Mouse (Mus musculus): ENCODE data around the gene Bcr. TPM values are rescaled to one million over a fixed set of nuclear protein-coding genes. Genes with fewer than 3 reads are reported as not detected.
A peak's percentile ranks its signal among the peaks of the same experiment; 100 is the strongest.

The Bcr gene
- total RNA-seq, 2 experiments from 2014 or later: 116 to 124 TPM

- no peak for DNase-seq (ENCODE audit: low spot score in 2 of 2)
- TF ChIP-seq CTCF (conservative IDR thresholded peaks at IDR 0.05): no peak
- Histone ChIP-seq H3K27ac (no peak overlapping the region), H3K4me3 (no peak overlapping the region)
Observed at GRCm38 (mm10) chr10:75187366-75188056, 127.1 kb downstream of the Bcr start.

- no peak overlapping the region for H3K4me3 ChIP-seq
- peak; percentile 56 for TF ChIP-seq CTCF (conservative IDR thresholded peaks at IDR 0.05)
- DNase-seq (ENCODE audit: low spot score in 2 of 2): no peak
- H3K27ac ChIP-seq: no peak overlapping the region
Observed at GRCm38 (mm10) chr10:75191647-75192046, 131.3 kb downstream of the Bcr start.

DNA sequence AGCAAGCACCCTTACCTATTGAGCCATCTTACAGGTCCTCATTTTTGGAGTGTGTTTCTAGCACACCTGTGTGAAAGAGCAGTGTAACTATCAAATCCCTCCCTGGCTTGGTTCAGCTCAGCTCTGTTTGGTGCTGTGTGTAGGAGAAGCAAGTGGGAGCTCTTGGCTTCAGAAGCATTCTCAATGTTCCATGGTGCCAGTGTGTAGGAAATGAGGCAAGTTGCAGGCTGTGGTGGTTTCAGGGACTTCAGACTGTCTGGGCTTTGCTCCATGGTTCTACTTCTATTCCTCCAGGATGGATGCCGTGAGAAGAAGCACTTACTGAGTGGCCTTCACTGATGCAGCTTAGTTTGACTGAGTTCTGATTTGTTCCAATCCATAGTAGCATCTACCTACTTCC lies 137.4 kb downstream of the Bcr start:
- DNase-seq (ENCODE audit: low spot score in 2 of 2): no peak
- no peak for TF ChIP-seq CTCF (conservative IDR thresholded peaks at IDR 0.05)
- Histone ChIP-seq H3K27ac (no peak overlapping the region), H3K4me3 (no peak overlapping the region)

DNA sequence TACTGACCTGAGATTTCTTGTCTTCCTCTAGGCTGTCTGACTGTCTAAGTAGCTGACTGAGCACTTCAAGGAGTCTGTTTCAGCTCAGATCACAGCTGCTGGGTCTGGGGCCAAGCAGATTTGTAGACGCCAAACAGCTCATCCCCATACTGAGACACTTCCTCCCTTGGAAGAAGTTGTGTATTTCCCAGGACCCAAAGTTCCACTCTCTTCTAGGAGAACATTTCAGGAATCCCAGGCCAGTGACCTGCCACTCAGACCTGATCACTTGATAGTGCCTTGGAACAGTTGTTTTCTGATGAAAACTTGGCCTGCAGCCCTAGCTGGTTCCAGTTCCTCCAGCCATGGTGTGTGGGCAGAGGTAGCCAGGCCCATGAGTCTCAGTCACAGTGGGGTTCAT lies 140.3 kb downstream of the Bcr start:
- TF ChIP-seq CTCF (conservative IDR thresholded peaks at IDR 0.05): no peak
- Histone ChIP-seq H3K4me3 (no peak overlapping the region), H3K27ac (no peak overlapping the region)
- DNase-seq (ENCODE audit: low spot score in 2 of 2): no peak

DNA sequence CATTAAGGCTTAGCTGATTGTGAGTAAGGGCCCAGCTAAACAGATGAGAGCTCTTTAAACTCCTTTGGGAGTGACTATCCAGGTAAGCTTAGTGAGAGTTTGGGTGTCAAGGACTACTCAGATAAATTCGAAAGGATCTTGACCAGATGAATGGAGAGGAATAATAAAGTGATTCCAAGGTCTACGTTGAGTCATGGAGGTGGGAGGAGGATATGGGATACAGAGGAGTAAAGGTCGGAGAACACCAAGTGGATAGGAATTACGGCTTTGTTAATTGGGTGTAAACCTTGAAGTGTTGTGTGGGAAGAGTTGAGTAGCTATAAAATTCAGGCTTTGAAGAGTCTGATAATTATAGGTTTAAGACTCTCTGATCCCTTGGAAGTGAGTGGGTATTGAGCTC lies 145.8 kb downstream of the Bcr start:
- no peak for TF ChIP-seq CTCF (conservative IDR thresholded peaks at IDR 0.05)
- Histone ChIP-seq H3K27ac (no peak overlapping the region), H3K4me3 (no peak overlapping the region)
- no peak for DNase-seq (ENCODE audit: low spot score in 2 of 2)

DNA sequence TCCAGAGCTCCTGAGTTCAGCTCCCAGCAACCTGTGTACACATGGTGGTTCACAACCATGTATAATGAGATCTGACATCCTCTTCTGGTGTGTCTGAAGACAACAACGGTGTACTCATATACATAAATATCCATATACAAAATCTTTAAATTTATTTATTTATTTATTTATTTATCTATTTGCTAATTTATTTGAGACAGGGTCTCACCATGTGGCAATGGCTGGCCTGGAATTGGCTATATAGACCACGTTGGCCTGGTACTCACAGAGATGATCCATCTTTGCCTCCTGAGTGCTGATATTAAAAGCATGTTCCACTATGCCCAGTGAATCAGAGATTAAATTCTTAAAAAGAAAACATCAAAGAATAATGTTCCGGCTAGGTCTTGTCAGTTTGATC lies 150.4 kb downstream of the Bcr start:
- Histone ChIP-seq H3K4me3 (no peak overlapping the region), H3K27ac (no peak overlapping the region)
- DNase-seq (ENCODE audit: low spot score in 2 of 2): no peak

DNA sequence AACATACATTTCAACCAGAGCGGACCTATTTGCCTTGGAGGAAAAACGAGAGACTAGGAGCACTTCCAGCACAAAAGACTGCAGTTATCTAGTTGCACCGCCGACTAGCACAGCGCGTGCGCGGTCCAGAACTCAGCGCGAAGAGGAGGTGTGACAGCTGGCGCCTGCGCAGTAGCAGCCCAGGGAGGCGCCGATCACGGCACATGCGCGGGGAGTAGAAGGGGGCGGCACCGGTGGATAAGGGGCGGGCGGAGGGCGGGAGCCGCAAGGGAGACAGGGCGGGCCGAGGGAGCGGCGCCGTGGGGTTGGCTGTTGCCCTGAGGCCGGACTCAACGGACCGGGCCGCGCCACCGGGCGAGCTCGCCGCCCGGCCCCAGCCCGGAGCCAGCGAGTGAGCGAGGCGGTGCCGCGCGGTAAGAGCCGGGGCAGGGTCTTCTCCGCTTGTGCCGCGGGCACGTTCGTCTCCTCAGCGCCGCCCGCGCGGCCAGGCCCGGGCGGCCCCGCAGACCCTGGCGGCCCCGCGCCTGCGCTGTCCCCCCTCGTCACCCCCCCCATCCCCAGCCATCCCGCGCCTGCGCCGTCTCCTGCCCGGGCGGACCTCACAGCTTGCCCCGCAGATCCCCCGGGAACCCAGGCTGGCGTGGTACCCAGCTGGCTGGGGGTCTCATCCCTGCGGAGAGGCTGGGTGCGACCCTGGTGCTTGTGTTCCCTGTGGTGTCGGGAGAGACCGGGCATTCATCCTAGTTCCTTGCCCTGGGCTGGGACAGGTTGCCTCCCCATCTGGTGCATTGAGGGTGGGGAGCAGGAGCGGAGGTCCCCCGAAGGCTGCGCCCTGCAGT lies 151.6 kb downstream of the Bcr start, which contains the start of gene Specc1l:
Gene Specc1l (plus strand): TSS at position 267 of the 839 bp plus-strand sequence.
- no peak; the same call in 1 of the 2 replicates for TF ChIP-seq CTCF (conservative IDR thresholded peaks at IDR 0.05)
- H3K4me3 ChIP-seq: peak within 1 kb of the TSS; percentile 99
- H3K27ac ChIP-seq: peak within 1 kb of the TSS; percentile 99
- DNase-seq (ENCODE audit: low spot score in 2 of 2): peak; percentile 95 to 97

More for the DNA sequence above, 150.4 kb downstream of the Bcr start:
- TF ChIP-seq CTCF (conservative IDR thresholded peaks at IDR 0.05): no peak

GRCm38 (mm10) chr10:75212981-75213380 lies 152.6 kb downstream of the Bcr start:
- H3K4me3 ChIP-seq: peak overlapping the region; percentile 99
- TF ChIP-seq CTCF (conservative IDR thresholded peaks at IDR 0.05): no peak
- H3K27ac ChIP-seq: peak overlapping the region; percentile 48
- peak in 1 of 2 experiments; percentile 15 for DNase-seq (ENCODE audit: low spot score in 2 of 2)

DNA sequence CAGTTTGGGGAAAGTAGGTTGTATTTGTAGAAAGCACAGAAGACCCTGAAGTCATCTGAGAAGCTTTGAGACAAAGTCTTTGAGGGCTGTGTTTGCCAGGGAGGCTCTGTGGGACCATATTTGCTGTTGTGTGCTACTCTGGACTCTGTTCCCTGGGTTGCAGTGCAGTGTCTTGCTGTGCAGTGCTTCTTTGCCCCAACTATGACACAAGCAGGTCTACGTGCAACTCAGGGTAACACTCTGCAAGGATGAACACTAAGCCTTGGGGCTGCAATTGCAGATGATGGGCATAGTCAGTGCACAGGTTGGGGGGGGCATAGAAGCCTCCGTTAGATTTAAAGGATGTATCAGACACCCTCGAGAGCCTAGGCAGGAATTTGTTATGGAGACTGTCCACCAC lies 160.3 kb downstream of the Bcr start:
- no peak overlapping the region for H3K4me3 ChIP-seq
- H3K27ac ChIP-seq: no peak overlapping the region
- no peak for DNase-seq (ENCODE audit: low spot score in 2 of 2)
- no peak for TF ChIP-seq CTCF (conservative IDR thresholded peaks at IDR 0.05)

DNA sequence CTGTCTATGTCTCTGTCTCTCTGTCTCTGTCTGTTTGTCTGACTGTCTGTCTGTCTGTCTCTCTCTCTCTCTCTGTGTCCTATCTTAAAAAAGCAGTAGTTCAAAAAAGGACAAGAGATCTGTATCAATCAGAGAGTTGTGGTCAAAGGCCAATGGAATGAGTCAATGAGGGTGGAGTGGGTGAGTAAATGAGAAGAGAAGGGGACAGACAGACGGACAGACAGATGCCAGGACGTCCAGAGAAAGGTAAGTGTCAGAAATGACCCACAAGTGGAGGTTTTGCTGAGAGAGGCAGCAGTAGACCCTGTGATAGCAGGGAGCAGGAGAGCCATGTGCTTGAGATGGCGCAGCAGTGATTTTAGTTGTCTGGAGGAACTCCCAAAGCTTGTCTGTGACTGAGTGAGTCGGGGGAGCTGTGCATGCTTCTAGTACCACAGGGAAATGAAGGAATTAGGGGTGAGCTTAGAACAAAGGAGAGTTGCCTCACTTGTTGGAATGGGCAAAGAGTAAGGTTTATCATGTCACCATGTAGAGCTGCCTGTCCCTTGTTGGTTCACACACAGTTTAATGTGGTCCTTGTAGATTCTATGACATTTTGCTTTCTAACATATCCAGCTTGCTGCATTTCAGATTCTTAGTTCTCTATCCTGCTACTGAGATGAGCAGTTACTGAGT lies 161.7 kb downstream of the Bcr start:
- no peak for DNase-seq (ENCODE audit: low spot score in 2 of 2)
- H3K4me3 ChIP-seq: no peak overlapping the region
- H3K27ac ChIP-seq: peak overlapping the region; percentile 11; the same call in 1 of the 2 replicates
- no peak for TF ChIP-seq CTCF (conservative IDR thresholded peaks at IDR 0.05)

GRCm38 (mm10) chr10:75222611-75222998 lies 162.2 kb downstream of the Bcr start:
- H3K4me3 ChIP-seq: no peak overlapping the region
- no peak for DNase-seq (ENCODE audit: low spot score in 2 of 2)
- no peak for TF ChIP-seq CTCF (conservative IDR thresholded peaks at IDR 0.05)
- H3K27ac ChIP-seq: peak overlapping the region; percentile 11; the same call in 1 of the 2 replicates

DNA sequence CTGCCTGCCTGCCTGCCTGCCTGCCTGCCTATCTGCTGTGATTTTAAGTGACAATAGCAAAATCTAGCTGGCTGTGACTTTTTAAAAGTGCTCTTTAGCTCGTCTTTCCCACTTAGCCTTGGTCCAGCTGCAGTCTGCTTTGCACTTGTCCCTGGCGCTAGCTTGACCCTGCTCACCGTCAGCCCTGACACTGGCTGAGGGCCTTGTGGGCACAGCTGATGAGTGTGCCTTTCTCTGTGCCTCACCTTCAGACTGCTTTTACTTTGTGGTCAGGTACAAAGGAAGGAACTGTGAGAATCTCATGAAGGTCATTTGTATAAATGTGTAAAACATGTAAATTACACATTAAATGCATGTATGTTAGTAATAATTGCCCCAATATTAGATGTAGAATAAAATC lies 163.8 kb downstream of the Bcr start:
- no peak for TF ChIP-seq CTCF (conservative IDR thresholded peaks at IDR 0.05)
- DNase-seq (ENCODE audit: low spot score in 2 of 2): no peak
- H3K27ac ChIP-seq: no peak overlapping the region
- no peak overlapping the region for H3K4me3 ChIP-seq

DNA sequence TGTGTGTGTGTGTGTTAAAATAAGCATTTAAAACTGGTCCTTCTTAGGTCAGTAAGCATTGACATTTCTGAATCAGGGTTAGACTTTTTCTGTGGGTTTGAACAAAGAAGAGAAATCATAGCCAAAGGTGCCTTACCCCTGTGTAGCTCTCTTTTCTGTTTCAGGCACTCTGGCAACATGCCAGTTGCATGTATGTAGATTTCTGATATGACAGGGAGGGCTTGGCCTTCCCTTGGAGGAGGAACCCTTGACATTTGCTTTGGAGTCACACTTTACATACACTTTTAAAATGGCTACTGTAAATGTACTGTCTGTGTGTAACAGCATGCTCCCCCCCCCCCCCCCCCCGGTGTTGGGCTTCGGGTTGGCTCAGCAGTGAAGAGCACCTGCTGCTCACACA lies 164.2 kb downstream of the Bcr start:
- DNase-seq (ENCODE audit: low spot score in 2 of 2): no peak
- Histone ChIP-seq H3K27ac (no peak overlapping the region), H3K4me3 (no peak overlapping the region)
- TF ChIP-seq CTCF (conservative IDR thresholded peaks at IDR 0.05): no peak
